Mouse (Mus musculus) left cerebral cortex, adult 2 months (tissue): ENCODE data around the gene Hist2h3c2. TPM values are rescaled to one million over a fixed set of nuclear protein-coding genes. Genes with fewer than 3 reads are reported as not detected.

Source experiments
- DNase-seq, 2 experiments: peaks; one replicate each; pipeline ENCODE4 v3.0.0; 2021 to 2022; ENCODE audit warnings: low spot score in 2 of 2, mixed read lengths in 1 of 2; ENCODE audit errors: extremely low spot score in 1 of 2
- H3K27ac ChIP-seq: fragments of 200-600 bp; 2 replicates; pipeline ENCODE4 v1.8.1; 2022
- H3K4me3 ChIP-seq: fragments of 200-600 bp; 2 replicates; pipeline ENCODE4 v1.8.1; 2022
- CTCF ChIP-seq: fragments of 200-600 bp; IDR thresholded peaks from 2 replicates; pipeline ENCODE4 v1.8.1; 2022; ENCODE audit warnings: antibody characterized with exemption, mild to moderate bottlenecking, moderate library complexity
- intact Hi-C: fragments of 180-260 bp; cut with DNase I; formaldehyde crosslinking; loops from one replicate; pipeline ENCODE4 v1.15.1; 2025
- total RNA-seq, 2 experiments: library from RNA; stranded (reverse); gene quantifications; 2 replicates each; pipeline ENCODE4 v1.2.3; 2021

The Hist2h3c2 gene
- total RNA-seq, 2 experiments from 2014 or later: 5.7 to 6.8 TPM

- intact Hi-C loops: no loop called here
- peak; percentile 82 to 83 for DNase-seq
- peak within 1 kb of the TSS; percentile 54 for H3K4me3 ChIP-seq
- H3K27ac ChIP-seq: peak within 1 kb of the TSS; percentile 93
- no peak for TF ChIP-seq CTCF
Measured at GRCm38 (mm10) chr3:96268051-96268775, 29.3 kb upstream of the Hist2h3c2 start, which contains the start of gene Hist2h3b. Gene Hist2h3b, plus strand, starts transcription at chr3:96268654.

GRCm38 (mm10) chr3:96267541-96267940 lies 28.6 kb upstream of the Hist2h3c2 start:
- intact Hi-C loops: no loop called here
- Histone ChIP-seq H3K27ac (peak overlapping the region; percentile 89), H3K4me3 (peak overlapping the region; percentile 53; the same call in 1 of the 2 replicates)
- no peak for DNase-seq
- no peak for TF ChIP-seq CTCF

- intact Hi-C loops: no loop called here
- no peak for DNase-seq
- no peak for TF ChIP-seq CTCF
- H3K4me3 ChIP-seq: no peak overlapping the region
- H3K27ac ChIP-seq: no peak overlapping the region
Measured at GRCm38 (mm10) chr3:96266132-96266710, 27.3 kb upstream of the Hist2h3c2 start.

- H3K27ac ChIP-seq: peak overlapping the region; percentile 94
- no peak for DNase-seq
- intact Hi-C loops: loop anchor here (5.0 kb wide), 1 partner anchor 207 kb away; the partner anchor contains the start of gene Vps45
- TF ChIP-seq CTCF: no peak
- no peak overlapping the region; the same call in 1 of the 2 replicates for H3K4me3 ChIP-seq
Measured at GRCm38 (mm10) chr3:96264404-96264949, 25.6 kb upstream of the Hist2h3c2 start.

- peak overlapping the region; percentile 83 for H3K4me3 ChIP-seq
- TF ChIP-seq CTCF: no peak
- DNase-seq: peak; percentile 38
- H3K27ac ChIP-seq: peak overlapping the region; percentile 94
- intact Hi-C loops: loop anchor here (1.0 to 5.0 kb wide), 3 partner anchors 23 to 206 kb away; partner anchors contain the start of genes Hist2h2aa2, Hist2h2ac, Hist2h2be and Vps45
Measured at GRCm38 (mm10) chr3:96263558-96264403, 24.9 kb upstream of the Hist2h3c2 start.

GRCm38 (mm10) chr3:96262979-96263550 lies 24.1 kb upstream of the Hist2h3c2 start, which contains the start of gene Hist2h4:
Gene Hist2h4, minus strand, starts transcription at chr3:96263311.
- H3K27ac ChIP-seq: peak within 1 kb of the TSS; percentile 94
- intact Hi-C loops: loop anchor here (1.0 to 5.0 kb wide), 4 partner anchors 23 to 206 kb away; partner anchors contain the start of genes Hist2h2aa2, Hist2h2ac, Hist2h2be and Vps45
- peak; percentile 75 for TF ChIP-seq CTCF

GRCm38 (mm10) chr3:96262216-96262875 lies 23.4 kb upstream of the Hist2h3c2 start:
- Histone ChIP-seq H3K4me3 (peak overlapping the region; percentile 83), H3K27ac (peak overlapping the region; percentile 94)
- no peak for TF ChIP-seq CTCF
- intact Hi-C loops: loop anchor here (1.0 to 5.0 kb wide), 3 partner anchors 42 to 205 kb away; partner anchors contain the start of genes Hist2h2ac, Hist2h2be and Vps45
- peak; percentile 72 to 76 for DNase-seq

More at GRCm38 (mm10) chr3:96262979-96263550, 24.1 kb upstream of the Hist2h3c2 start, which contains the start of gene Hist2h4:
- DNase-seq: peak; percentile 95 to 96
- peak within 1 kb of the TSS; percentile 83 for H3K4me3 ChIP-seq

- intact Hi-C loops: loop anchor here (1.0 to 5.0 kb wide), 3 partner anchors 41 to 204 kb away; partner anchors contain the start of genes Hist2h2ac, Hist2h2be and Vps45
- H3K4me3 ChIP-seq: peak overlapping the region; percentile 83
- peak; percentile 9; the same call in 1 of the 2 replicates for TF ChIP-seq CTCF
- no peak for DNase-seq
- H3K27ac ChIP-seq: peak overlapping the region; percentile 94
Measured at GRCm38 (mm10) chr3:96261623-96262022, 22.7 kb upstream of the Hist2h3c2 start.

GRCm38 (mm10) chr3:96260220-96260619 lies 21.3 kb upstream of the Hist2h3c2 start:
- Histone ChIP-seq H3K27ac (no peak overlapping the region), H3K4me3 (no peak overlapping the region)
- intact Hi-C loops: loop anchor here (5.0 kb wide), 1 partner anchor 203 kb away; the partner anchor contains the start of gene Vps45
- no peak for DNase-seq
- TF ChIP-seq CTCF: no peak

GRCm38 (mm10) chr3:96257190-96257589 lies 18.3 kb upstream of the Hist2h3c2 start:
- no peak for TF ChIP-seq CTCF
- Histone ChIP-seq H3K4me3 (no peak overlapping the region), H3K27ac (no peak overlapping the region)
- intact Hi-C loops: no loop called here
- DNase-seq: no peak
